Mouse (Mus musculus): ENCODE data around the gene Iqcb1. TPM values are rescaled to one million over a fixed set of nuclear protein-coding genes. Genes with fewer than 3 reads are reported as not detected.
A peak's percentile ranks its signal among the peaks of the same experiment; 100 is the strongest.
"Not testable (repeated sequence)": the region's sequence is repeated elsewhere in the genome, so short reads cannot be mapped to it uniquely, and the experiment has no call there.

Iqcb1 gene
- polyA plus RNA-seq, 1 experiment from 2014 or later, result 73.6 TPM

DNA sequence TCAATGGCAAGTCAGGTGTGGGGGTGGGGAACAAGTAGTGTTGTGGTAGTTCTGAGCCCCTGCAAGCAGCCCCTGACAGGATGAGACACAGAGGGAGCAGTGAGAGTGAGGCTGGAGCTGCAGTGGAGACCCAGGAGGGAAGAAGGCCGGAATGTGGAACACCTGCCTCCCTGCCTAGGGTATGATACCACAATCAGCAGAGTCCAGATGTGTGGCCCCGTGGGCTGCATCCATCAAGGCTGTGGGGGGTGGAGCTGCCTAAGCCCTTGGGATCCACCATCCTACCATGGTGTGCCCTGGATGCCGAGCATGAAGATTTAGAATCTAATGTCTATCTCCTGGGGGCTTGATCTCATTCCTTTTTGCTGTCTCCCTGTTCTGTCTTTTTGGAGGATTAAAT is 14.5 kb upstream of the Iqcb1 start:
- Histone ChIP-seq H3K4me3 (ENCODE audit: low read depth, low read length) (no peak overlapping the region), H3K27me3 (ENCODE audit: control insufficient read depth, insufficient read depth, low read length) (no peaks in the 10 kb centered on the region), H3K9me3 (ENCODE audit: control insufficient read depth, low read length) (no peaks in the 10 kb centered on the region), H3K36me3 (ENCODE audit: control insufficient read depth, insufficient read depth, low read length) (no peaks in the 10 kb centered on the region), H3K9ac (ENCODE audit: low read length) (no peak overlapping the region), H3K4me1 (ENCODE audit: control insufficient read depth, insufficient read depth, low read length) (no peaks in the 10 kb centered on the region), H3K27ac (ENCODE audit: low read depth, low read length) (no peak overlapping the region), H3K4me2 (no peak overlapping the region)
- no peak for ATAC-seq (ENCODE audit: low FRiP score)
- 82% methylated on average over 3 of the region's 3 CpGs for WGBS
- no peak for DNase-seq (ENCODE audit: low spot score, missing footprints)

DNA sequence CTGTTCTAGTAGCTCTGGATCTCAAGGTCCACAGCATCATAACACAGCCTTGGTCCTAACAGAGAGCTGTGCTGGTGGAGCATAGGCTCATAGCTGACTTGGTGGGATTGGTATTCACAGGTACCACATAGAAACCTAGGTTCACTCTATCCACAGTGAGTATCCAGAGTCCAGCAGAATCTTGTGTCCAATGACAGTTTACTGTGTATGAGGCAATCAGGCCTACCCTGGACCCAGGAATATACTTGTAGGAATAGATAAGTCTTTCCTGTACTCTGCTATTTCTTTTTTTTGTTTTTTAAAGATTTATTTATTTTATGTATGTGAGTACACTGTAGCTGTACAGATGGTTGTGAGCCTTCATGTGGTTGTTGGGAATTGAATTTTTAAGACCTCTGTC is 11.3 kb upstream of the Iqcb1 start:
- no peak overlapping the region for H3K4me2 ChIP-seq
- no peak overlapping the region for H3K27ac ChIP-seq (ENCODE audit: low read depth, low read length)
- no peak overlapping the region for H3K4me3 ChIP-seq (ENCODE audit: low read depth, low read length)
- ATAC-seq (ENCODE audit: low FRiP score) (peak; percentile 61; the same call in 1 of the 2 replicates), DNase-seq (ENCODE audit: low spot score, missing footprints) (no peak)
- no peak overlapping the region for H3K9ac ChIP-seq (ENCODE audit: low read length)
- no peaks in the 10 kb centered on the region for H3K4me1 ChIP-seq (ENCODE audit: control insufficient read depth, insufficient read depth, low read length)
- no peaks in the 10 kb centered on the region for H3K36me3 ChIP-seq (ENCODE audit: control insufficient read depth, insufficient read depth, low read length)
- no peaks in the 10 kb centered on the region for H3K9me3 ChIP-seq (ENCODE audit: control insufficient read depth, low read length)
- no peaks in the 10 kb centered on the region for H3K27me3 ChIP-seq (ENCODE audit: control insufficient read depth, insufficient read depth, low read length)

- peak; percentile 94 for DNase-seq (ENCODE audit: low spot score, missing footprints)
- WGBS, result 22% methylated on average over 7 of the region's 7 CpGs
- no peaks in the 10 kb centered on the region for H3K9me3 ChIP-seq (ENCODE audit: control insufficient read depth, low read length)
- no peak overlapping the region for H3K27ac ChIP-seq (ENCODE audit: low read depth, low read length)
- no peaks in the 10 kb centered on the region for H3K36me3 ChIP-seq (ENCODE audit: control insufficient read depth, insufficient read depth, low read length)
- H3K4me3 ChIP-seq (ENCODE audit: low read depth, low read length), result no peak overlapping the region
- no peaks in the 10 kb centered on the region for H3K27me3 ChIP-seq (ENCODE audit: control insufficient read depth, insufficient read depth, low read length)
- no peak overlapping the region for H3K9ac ChIP-seq (ENCODE audit: low read length)
- no peak overlapping the region for H3K4me2 ChIP-seq
- H3K4me1 ChIP-seq (ENCODE audit: control insufficient read depth, insufficient read depth, low read length), result no peaks in the 10 kb centered on the region
- peak; percentile 94 for ATAC-seq (ENCODE audit: low FRiP score)
These were observed 10.8 kb upstream of the Iqcb1 start for GRCm38 (mm10) chr16:36817321-36817926.

DNA sequence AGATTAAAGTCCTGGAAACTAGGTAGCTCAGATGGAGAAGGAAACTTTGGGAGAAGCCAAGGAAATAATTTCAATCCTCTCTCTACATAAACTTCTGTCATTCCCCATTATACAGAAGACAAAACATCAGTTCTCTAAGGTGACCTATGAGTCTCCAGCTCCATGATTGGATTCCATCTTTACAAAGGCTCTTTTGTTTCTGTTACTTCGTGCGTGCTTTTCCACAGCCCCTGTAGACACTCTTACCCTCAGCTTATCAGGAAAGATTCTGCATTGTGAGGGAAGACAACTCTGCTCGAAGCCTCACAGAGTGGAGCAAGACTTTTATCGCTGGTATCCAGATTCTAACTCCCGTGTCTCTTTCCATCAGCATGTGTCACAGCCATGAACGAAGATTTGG is 8.2 kb upstream of the Iqcb1 start:
- no peak overlapping the region for H3K4me3 ChIP-seq (ENCODE audit: low read depth, low read length)
- DNase-seq (ENCODE audit: low spot score, missing footprints), result no peak
- no peak for ATAC-seq (ENCODE audit: low FRiP score)
- no peaks in the 10 kb centered on the region for H3K4me1 ChIP-seq (ENCODE audit: control insufficient read depth, insufficient read depth, low read length)
- no peaks in the 10 kb centered on the region for H3K9me3 ChIP-seq (ENCODE audit: control insufficient read depth, low read length)
- no peak overlapping the region for H3K27ac ChIP-seq (ENCODE audit: low read depth, low read length)
- H3K27me3 ChIP-seq (ENCODE audit: control insufficient read depth, insufficient read depth, low read length), result no peaks in the 10 kb centered on the region
- H3K4me2 ChIP-seq, result no peak overlapping the region
- 59% methylated on average over 6 of the region's 6 CpGs for WGBS
- no peak overlapping the region for H3K9ac ChIP-seq (ENCODE audit: low read length)
- no peaks in the 10 kb centered on the region for H3K36me3 ChIP-seq (ENCODE audit: control insufficient read depth, insufficient read depth, low read length)

GRCm38 (mm10) chr16:36820747-36821146 is 7.4 kb upstream of the Iqcb1 start:
- no peaks in the 10 kb centered on the region for H3K9me3 ChIP-seq (ENCODE audit: control insufficient read depth, low read length)
- no peak overlapping the region for H3K4me3 ChIP-seq (ENCODE audit: low read depth, low read length)
- DNase-seq (ENCODE audit: low spot score, missing footprints) (no peak), ATAC-seq (ENCODE audit: low FRiP score) (no peak)
- no peaks in the 10 kb centered on the region for H3K36me3 ChIP-seq (ENCODE audit: control insufficient read depth, insufficient read depth, low read length)
- 81% methylated on average over 3 of the region's 3 CpGs for WGBS
- H3K4me2 ChIP-seq, result no peak overlapping the region
- H3K27me3 ChIP-seq (ENCODE audit: control insufficient read depth, insufficient read depth, low read length), result no peaks in the 10 kb centered on the region
- H3K4me1 ChIP-seq (ENCODE audit: control insufficient read depth, insufficient read depth, low read length), result no peaks in the 10 kb centered on the region
- H3K9ac ChIP-seq (ENCODE audit: low read length), result no peak overlapping the region
- no peak overlapping the region for H3K27ac ChIP-seq (ENCODE audit: low read depth, low read length)

- Histone ChIP-seq H3K36me3 (ENCODE audit: control insufficient read depth, insufficient read depth, low read length) (no peaks in the 10 kb centered on the region), H3K4me2 (no peak overlapping the region), H3K4me1 (ENCODE audit: control insufficient read depth, insufficient read depth, low read length) (no peaks in the 10 kb centered on the region), H3K9me3 (ENCODE audit: control insufficient read depth, low read length) (no peaks in the 10 kb centered on the region), H3K4me3 (ENCODE audit: low read depth, low read length) (no peak overlapping the region), H3K9ac (ENCODE audit: low read length) (no peak overlapping the region), H3K27me3 (ENCODE audit: control insufficient read depth, insufficient read depth, low read length) (no peaks in the 10 kb centered on the region; the same call in 1 of the 2 replicates), H3K27ac (ENCODE audit: low read depth, low read length) (no peak overlapping the region)
- WGBS, result 9% methylated on average over 3 of the region's 3 CpGs
- DNase-seq (ENCODE audit: low spot score, missing footprints), result no peak
- ATAC-seq (ENCODE audit: low FRiP score), result 0 out of 2 replicates have a peak, but pooled peaks have one; percentile 25
These were observed 6.7 kb upstream of the Iqcb1 start for GRCm38 (mm10) chr16:36821474-36821873.

DNA sequence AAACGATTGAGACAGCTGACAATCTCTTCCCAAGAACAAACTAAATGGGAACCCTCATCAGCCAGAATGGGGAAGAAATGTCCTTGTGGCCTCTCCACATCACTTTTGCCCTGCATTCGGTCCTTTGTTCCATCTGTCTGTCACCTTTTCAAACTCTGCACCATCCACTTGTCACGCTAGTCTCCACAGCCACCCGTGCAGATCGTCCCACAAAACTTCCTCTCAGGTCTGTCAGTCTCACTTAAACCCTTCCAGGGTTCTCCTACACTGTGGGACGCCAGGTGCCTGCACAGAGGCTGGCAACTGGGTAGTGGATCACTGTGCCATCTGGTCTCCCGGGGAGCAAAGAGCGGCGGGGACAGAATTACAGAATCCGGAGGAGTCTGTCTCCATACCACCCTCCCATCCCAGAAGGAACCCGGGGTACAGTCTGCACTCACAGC is 553 bp upstream of the Iqcb1 start:
- Histone ChIP-seq H3K4me3 (ENCODE audit: low read depth, low read length) (peak overlapping the region; percentile 90), H3K36me3 (ENCODE audit: control insufficient read depth, insufficient read depth, low read length) (no peaks in the 10 kb centered on the region), H3K9ac (ENCODE audit: low read length) (peak overlapping the region; percentile 93), H3K9me3 (ENCODE audit: control insufficient read depth, low read length) (no peaks in the 10 kb centered on the region), H3K4me1 (ENCODE audit: control insufficient read depth, insufficient read depth, low read length) (peaks cover 7% of the 10 kb centered on the region; the same call in 1 of the 2 replicates), H3K4me2 (peak overlapping the region; percentile 83), H3K27me3 (ENCODE audit: control insufficient read depth, insufficient read depth, low read length) (peaks cover 4% of the 10 kb centered on the region), H3K27ac (ENCODE audit: low read depth, low read length) (no peak overlapping the region)
- DNase-seq (ENCODE audit: low spot score, missing footprints), result no peak
- WGBS, result 4% methylated on average over 11 of the region's 11 CpGs
- ATAC-seq (ENCODE audit: low FRiP score), result no peak

DNA sequence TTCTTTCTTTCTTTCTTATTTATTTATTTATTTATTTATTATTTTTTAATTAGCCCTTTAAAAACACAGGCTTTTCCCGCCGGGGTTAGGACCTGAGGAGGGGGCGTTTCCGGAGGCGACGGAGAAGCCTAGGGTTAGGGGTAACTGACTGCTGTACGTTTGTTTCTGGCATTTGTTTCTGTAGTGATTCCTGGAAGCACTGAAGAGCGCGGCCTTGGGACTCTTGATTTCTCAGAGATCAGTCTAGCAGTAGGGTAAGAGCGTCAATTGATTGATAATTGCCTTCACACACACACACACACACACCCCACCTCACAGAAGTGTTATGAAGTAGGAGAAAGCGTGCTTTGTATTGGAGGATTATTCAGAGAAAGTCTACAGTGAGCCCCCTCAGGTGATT is 635 bp downstream of the Iqcb1 start:
- Histone ChIP-seq H3K36me3 (ENCODE audit: control insufficient read depth, insufficient read depth, low read length) (no peaks in the 10 kb centered on the region), H3K4me1 (ENCODE audit: control insufficient read depth, insufficient read depth, low read length) (peaks cover 7% of the 10 kb centered on the region; the same call in 1 of the 2 replicates), H3K9ac (ENCODE audit: low read length) (peak overlapping the region; percentile 93), H3K4me3 (ENCODE audit: low read depth, low read length) (peak overlapping the region; percentile 90), H3K27ac (ENCODE audit: low read depth, low read length) (no peak overlapping the region), H3K4me2 (peak overlapping the region; percentile 83), H3K27me3 (ENCODE audit: control insufficient read depth, insufficient read depth, low read length) (peaks cover 4% of the 10 kb centered on the region), H3K9me3 (ENCODE audit: control insufficient read depth, low read length) (no peaks in the 10 kb centered on the region)
- ATAC-seq (ENCODE audit: low FRiP score) (peak; percentile 25; the same call in 1 of the 2 replicates), DNase-seq (ENCODE audit: low spot score, missing footprints) (peak; percentile 87)
- WGBS, result 6% methylated on average over 11 of the region's 11 CpGs

DNA sequence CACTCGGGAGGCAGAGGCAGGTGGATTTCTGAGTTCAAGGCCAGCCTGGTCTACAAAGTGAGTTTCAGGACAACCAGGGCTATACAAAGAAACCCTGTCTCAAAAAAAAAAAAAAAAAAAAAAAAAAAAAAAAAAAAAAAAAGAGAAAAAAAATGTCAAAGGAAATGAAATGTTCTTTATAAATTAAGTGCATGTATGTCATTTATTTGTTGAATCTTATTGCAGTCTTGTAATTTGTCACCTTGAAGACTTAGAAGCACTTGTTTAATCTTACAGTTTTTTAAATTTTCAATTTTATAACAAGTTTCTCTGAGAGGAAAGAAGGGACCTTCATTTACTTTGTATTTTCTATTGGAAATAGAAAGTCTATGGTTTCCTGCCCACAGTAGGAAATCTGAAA is 18.7 kb downstream of the Iqcb1 start:
- H3K27me3 ChIP-seq (ENCODE audit: control insufficient read depth, insufficient read depth, low read length); H3K4me3 ChIP-seq (ENCODE audit: low read depth, low read length); ATAC-seq (ENCODE audit: low FRiP score); H3K36me3 ChIP-seq (ENCODE audit: control insufficient read depth, insufficient read depth, low read length); DNase-seq (ENCODE audit: low spot score, missing footprints); H3K9me3 ChIP-seq (ENCODE audit: control insufficient read depth, low read length); H3K9ac ChIP-seq (ENCODE audit: low read length); H3K4me1 ChIP-seq (ENCODE audit: control insufficient read depth, insufficient read depth, low read length); H3K4me2 ChIP-seq; H3K27ac ChIP-seq (ENCODE audit: low read depth, low read length): not testable (repeated sequence)
- WGBS, result 100% methylated on average over 1 of the region's 1 CpGs

Measured in midbrain, embryonic 11.5 days (tissue).